Mouse (Mus musculus) hindbrain, postnatal 0 days (tissue): ENCODE results near the gene Oxtr. TPM values are rescaled to one million over a fixed set of nuclear protein-coding genes. Genes with fewer than 3 reads are reported as not detected.

Source experiments
- ATAC-seq: fragments of 200-750 bp; cut with Nextera tagmentation; 2 replicates; pipeline ENCODE4 v1.8.0; 2017; ENCODE audit warnings: mild to moderate bottlenecking, moderate TSS enrichment, moderate library complexity
- DNase-seq: peaks from one replicate; pipeline ENCODE4 v3.0.0-alpha.2; 2015; ENCODE audit warnings: low spot score
- H3K27ac ChIP-seq: fragments of 300-500 bp; sonication (generic); 2 replicates; pipeline ENCODE4 v1.5.1; 2014; ENCODE audit warnings: mild to moderate bottlenecking
- H3K27me3 ChIP-seq: fragments of 300-500 bp; sonication (generic); 2 replicates; pipeline ENCODE4 v1.6.1; 2014; ENCODE audit warnings: low read length, mixed read lengths; ENCODE audit not compliant: insufficient read depth
- H3K36me3 ChIP-seq: fragments of 300-500 bp; sonication (generic); 2 replicates; pipeline ENCODE4 v1.6.1; 2014; ENCODE audit warnings: low read length, mixed read lengths; ENCODE audit not compliant: insufficient read depth
- H3K4me1 ChIP-seq: fragments of 300-500 bp; sonication (generic); 2 replicates; pipeline ENCODE4 v1.6.1; 2014; ENCODE audit warnings: antibody characterized with exemption, low read length, mixed read lengths; ENCODE audit not compliant: insufficient read depth
- H3K4me2 ChIP-seq: fragments of 300-500 bp; sonication (generic); 2 replicates; pipeline ENCODE4 v1.6.1; 2014; ENCODE audit warnings: low read depth, mild to moderate bottlenecking, low read length, moderate library complexity, mixed read lengths
- H3K4me3 ChIP-seq: fragments of 300-500 bp; sonication (generic); 2 replicates; pipeline ENCODE4 v1.5.1; 2014; ENCODE audit warnings: low read length
- H3K9ac ChIP-seq: fragments of 300-500 bp; sonication (generic); replicated peaks from 2 replicates; pipeline ENCODE4 v1.6.1; 2014; ENCODE audit warnings: mild to moderate bottlenecking, low read length, moderate library complexity, mixed read lengths
- H3K9me3 ChIP-seq: fragments of 300-500 bp; sonication (generic); 2 replicates; pipeline ENCODE4 v1.6.1; 2016; ENCODE audit warnings: low read length, mixed read lengths
- CTCF ChIP-seq: IDR thresholded peaks from 2 replicates; pipeline ENCODE4 v1.5.1; 2016; ENCODE audit warnings: antibody characterized with exemption, control low read depth, low read depth
- WGBS: fragments of 180-500 bp; shearing (Covaris S2); extraction: QIAGEN DNeasy Blood & Tissue Kit; methylation state at CpG from one replicate; pipeline ENCODE4 v1.1.7; 2014; 5-methylcytosine and 5-hydroxymethylcytosine counted together
- polyA plus RNA-seq: library from polyadenylated mRNA; unstranded; fragments of >200 nt; fragmentation: Nextera tagmentation; extraction: Ambion mirVana; gene quantifications from 2 replicates; pipeline ENCODE4 v1.2.1, GENCODE M21; 2015
- total RNA-seq: library from RNA; depleted of rRNA; stranded (reverse); fragments of >200 nt; gene quantifications from 2 replicates; pipeline ENCODE4 v1.2.3, GENCODE M21; 2014

The Oxtr gene
- total and polyA plus RNA-seq, 2 experiments from 2014 or later: 2.7 to 5.2 TPM

DNA sequence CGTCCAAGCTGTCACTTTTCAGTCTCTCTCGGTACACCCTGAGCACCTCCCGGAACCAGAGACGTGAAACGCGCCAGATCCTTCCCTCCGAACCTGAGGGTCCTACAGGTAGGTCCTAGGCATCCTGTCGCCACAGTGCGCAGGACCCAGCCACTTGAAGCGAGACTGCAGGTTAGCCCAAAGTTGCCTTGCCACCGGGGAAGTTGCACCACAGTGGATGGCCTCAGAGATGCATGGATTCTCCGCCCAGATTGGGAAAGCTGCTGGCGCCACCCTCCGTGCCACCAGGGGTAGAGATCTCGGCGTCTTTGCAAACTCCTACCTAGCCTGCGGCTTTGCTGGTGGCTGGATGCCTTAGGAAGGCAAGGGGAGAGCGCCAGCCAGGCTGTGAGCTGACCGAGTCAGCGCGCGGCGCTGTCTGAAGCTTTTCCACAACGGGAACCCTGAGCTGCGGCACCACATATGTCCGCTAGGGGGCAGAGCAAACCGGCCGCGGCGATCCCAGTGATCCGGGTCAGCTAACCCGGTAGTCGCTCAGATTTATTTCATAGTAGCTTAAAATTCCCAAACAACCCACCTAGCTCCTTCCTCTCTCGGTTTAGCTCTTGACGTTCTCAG lies 991 bp upstream of the Oxtr start:
- no peak overlapping the region for H3K9ac ChIP-seq
- peaks cover 23% of the 10 kb centered on the region for H3K27me3 ChIP-seq
- peak; percentile 96 for TF ChIP-seq CTCF
- H3K27ac ChIP-seq: no peak overlapping the region
- H3K9me3 ChIP-seq: no peaks in the 10 kb centered on the region
- ATAC-seq: peak; percentile 55
- DNase-seq: peak; percentile 90
- H3K36me3 ChIP-seq: no peaks in the 10 kb centered on the region
- peak overlapping the region; percentile 66 for H3K4me2 ChIP-seq
- H3K4me1 ChIP-seq: peaks cover 7% of the 10 kb centered on the region; the same call in 1 of the 2 replicates
- peak overlapping the region; percentile 34 for H3K4me3 ChIP-seq
- 2% methylated on average over 35 of the region's 35 CpGs for WGBS

DNA sequence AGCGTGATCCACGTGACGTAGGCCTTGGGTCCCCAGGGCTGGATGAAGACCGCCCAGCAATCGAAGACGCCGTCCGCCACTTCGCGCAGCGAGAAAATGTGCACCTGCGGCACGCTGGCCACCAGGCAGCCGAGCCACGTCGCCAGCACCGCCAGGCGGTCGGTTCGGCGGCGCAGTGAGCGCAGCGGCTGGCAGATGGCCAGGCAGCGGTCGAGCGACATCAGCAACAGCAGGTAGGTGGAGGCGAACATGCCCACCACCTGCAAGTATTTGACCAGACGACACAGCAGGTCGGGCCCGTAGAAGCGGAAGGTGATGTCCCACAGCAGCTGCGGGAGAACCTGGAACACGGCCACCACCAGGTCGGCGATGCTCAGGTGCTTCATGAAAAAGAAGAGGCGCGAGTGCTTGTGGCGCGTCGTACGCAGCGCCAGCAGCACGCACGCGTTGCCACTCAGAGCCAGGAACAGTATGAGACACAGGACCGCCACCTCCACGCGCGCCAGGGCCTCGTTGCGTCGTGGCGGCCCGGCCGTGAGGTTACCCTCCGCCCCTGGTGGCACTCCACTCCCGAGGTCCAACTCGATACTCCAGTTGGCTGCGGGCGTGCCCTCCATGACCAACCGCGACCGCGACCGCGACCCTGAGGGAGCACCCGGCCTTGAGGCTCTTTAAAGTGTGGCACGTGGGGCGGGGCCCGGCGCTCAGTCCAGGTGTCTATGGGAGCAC lies 398 bp downstream of the Oxtr start:
- no peaks in the 10 kb centered on the region for H3K36me3 ChIP-seq
- peak; percentile 62 for DNase-seq
- peak overlapping the region; percentile 66 for H3K4me2 ChIP-seq
- 4% methylated on average over 70 of the region's 72 CpGs for WGBS
- peaks cover 23% of the 10 kb centered on the region for H3K27me3 ChIP-seq
- H3K27ac ChIP-seq: no peak overlapping the region
- no peaks in the 10 kb centered on the region for H3K9me3 ChIP-seq
- no peak overlapping the region; the same call in 1 of the 2 replicates for H3K9ac ChIP-seq
- H3K4me1 ChIP-seq: peaks cover 7% of the 10 kb centered on the region; the same call in 1 of the 2 replicates
- peak overlapping the region; percentile 34 for H3K4me3 ChIP-seq
- peak; percentile 38 for ATAC-seq
- peak; percentile 27; the same call in 1 of the 2 replicates for TF ChIP-seq CTCF

DNA sequence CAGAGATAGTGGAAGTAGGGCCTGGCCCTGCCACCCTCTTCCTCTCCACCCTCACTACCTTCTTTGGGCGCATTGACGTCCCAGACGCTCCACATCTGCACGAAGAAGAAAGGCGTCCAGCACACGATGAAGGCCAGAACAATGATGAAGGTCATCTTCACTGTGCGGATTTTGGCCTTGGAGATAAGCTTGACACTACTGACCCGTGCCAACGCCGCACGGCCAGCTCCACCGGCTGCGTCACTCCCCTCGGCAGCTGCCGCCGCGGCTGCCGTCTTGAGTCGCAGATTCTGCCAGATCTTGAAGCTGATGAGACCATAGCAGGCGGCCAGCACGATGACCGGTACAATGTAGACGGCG lies 942 bp downstream of the Oxtr start:
- H3K27me3 ChIP-seq: peaks cover 23% of the 10 kb centered on the region
- no peaks in the 10 kb centered on the region for H3K9me3 ChIP-seq
- H3K4me3 ChIP-seq: peak overlapping the region; percentile 34
- no peak overlapping the region for H3K27ac ChIP-seq
- no peaks in the 10 kb centered on the region for H3K36me3 ChIP-seq
- WGBS: 32% methylated on average over 24 of the region's 24 CpGs
- H3K9ac ChIP-seq: no peak overlapping the region; the same call in 1 of the 2 replicates
- DNase-seq (no peak), ATAC-seq (no peak)
- peaks cover 7% of the 10 kb centered on the region; the same call in 1 of the 2 replicates for H3K4me1 ChIP-seq
- no peak for TF ChIP-seq CTCF
- H3K4me2 ChIP-seq: peak overlapping the region; percentile 66

DNA sequence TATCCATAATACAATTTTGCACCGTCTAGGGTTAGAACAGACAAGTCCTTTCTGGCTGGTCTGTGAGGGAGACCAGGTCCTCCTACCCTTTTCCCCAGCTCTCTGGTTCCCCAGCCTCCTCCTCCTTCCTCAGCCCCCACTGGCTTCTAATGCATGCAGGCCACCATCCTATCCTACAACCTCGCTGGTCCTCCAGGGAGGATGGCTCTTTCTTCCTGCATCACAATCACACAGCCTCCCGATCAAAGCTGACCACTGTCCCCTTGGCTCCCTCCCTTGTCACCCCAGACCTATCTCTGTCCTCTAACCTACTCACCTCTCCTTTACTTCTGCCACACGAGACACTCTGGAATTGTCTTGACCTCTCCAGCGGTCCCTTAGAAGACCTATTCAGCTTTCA lies 1.8 kb downstream of the Oxtr start:
- DNase-seq: no peak
- H3K4me1 ChIP-seq: peaks cover 7% of the 10 kb centered on the region; the same call in 1 of the 2 replicates
- H3K36me3 ChIP-seq: no peaks in the 10 kb centered on the region
- TF ChIP-seq CTCF: no peak
- no peak overlapping the region for H3K4me2 ChIP-seq
- 76% methylated on average over 5 of the region's 5 CpGs for WGBS
- H3K27me3 ChIP-seq: peaks cover 23% of the 10 kb centered on the region
- ATAC-seq: no peak
- H3K27ac ChIP-seq: no peak overlapping the region
- H3K9ac ChIP-seq: no peak overlapping the region
- H3K9me3 ChIP-seq: no peaks in the 10 kb centered on the region
- no peak overlapping the region for H3K4me3 ChIP-seq

DNA sequence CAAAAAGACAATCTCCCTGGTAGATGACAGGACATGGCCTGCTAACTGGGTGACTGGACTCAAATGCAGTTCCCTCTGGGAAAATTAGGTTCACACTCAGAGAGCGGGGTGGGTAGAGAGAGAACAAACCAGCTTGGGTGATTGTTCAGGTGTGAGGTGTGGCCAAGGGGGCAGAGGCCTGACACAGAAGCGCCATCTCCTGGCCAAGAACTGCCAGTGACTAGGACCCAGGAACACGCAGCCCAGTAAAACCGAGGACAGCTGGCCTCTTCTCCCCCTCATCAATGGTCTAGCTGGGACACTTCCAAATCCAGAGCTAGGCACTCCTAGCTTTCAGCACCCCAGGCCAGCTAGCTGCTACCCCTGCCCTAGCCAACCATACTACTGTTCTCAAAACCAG lies 5.4 kb downstream of the Oxtr start:
- no peak overlapping the region for H3K4me2 ChIP-seq
- H3K4me3 ChIP-seq: no peak overlapping the region
- peak; percentile 81 for TF ChIP-seq CTCF
- DNase-seq: peak; percentile 65
- no peaks in the 10 kb centered on the region for H3K36me3 ChIP-seq
- WGBS: 8% methylated on average over 4 of the region's 4 CpGs
- no peaks in the 10 kb centered on the region for H3K9me3 ChIP-seq
- peaks cover 18% of the 10 kb centered on the region for H3K27me3 ChIP-seq
- H3K4me1 ChIP-seq: peaks cover 3% of the 10 kb centered on the region; the same call in 1 of the 2 replicates
- ATAC-seq: peak; percentile 57
- no peak overlapping the region for H3K27ac ChIP-seq
- H3K9ac ChIP-seq: no peak overlapping the region

DNA sequence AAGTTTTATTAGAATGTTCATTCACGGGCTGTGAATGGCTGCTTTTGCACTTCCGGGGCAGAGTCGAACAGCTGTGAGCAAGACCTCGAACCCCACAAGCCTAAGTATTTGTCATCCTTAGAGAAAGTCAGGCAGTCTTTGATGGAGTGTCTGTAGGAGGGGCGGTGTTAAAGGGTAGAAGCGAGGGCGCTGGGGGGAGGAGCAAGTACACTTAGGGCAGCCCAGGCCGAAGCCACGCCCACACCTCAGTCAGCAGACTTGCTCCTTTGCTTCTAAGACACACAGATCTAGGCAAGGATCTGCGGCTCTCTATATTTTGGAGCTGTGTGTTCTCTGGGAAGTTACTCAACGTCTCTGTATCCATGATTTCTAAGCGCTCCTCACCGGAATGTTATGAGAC lies 9.9 kb downstream of the Oxtr start:
- WGBS: 50% methylated on average over 13 of the region's 13 CpGs
- Histone ChIP-seq H3K4me3 (no peak overlapping the region), H3K36me3 (no peaks in the 10 kb centered on the region), H3K9me3 (no peaks in the 10 kb centered on the region), H3K9ac (no peak overlapping the region), H3K4me2 (no peak overlapping the region), H3K27ac (no peak overlapping the region), H3K27me3 (no peaks in the 10 kb centered on the region), H3K4me1 (no peaks in the 10 kb centered on the region)
- DNase-seq (no peak), ATAC-seq (no peak)
- no peak for TF ChIP-seq CTCF

DNA sequence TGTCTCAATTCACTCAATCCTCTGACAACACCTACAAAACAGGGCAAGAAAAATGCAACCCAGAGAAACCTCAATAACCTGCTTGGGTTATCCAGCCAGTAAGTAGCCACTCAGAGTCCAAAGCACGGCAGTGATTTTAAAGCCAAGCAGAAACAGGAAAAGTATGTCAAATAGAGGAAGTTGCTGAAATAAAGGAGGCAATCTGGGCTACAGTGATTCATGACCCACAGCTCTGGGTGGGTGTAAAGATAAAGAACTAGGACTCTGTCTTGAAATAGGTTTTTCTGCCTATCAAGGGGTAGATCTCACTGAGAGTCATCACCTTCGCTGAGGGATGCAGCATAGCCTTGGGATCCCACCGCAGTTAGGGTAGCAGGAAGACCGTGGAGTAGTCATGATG lies 18.1 kb downstream of the Oxtr start:
- no peak overlapping the region for H3K9ac ChIP-seq
- H3K27ac ChIP-seq: no peak overlapping the region
- DNase-seq (no peak), ATAC-seq (no peak)
- no peak overlapping the region for H3K4me3 ChIP-seq
- no peaks in the 10 kb centered on the region for H3K27me3 ChIP-seq
- no peaks in the 10 kb centered on the region for H3K9me3 ChIP-seq
- 91% methylated on average over 4 of the region's 4 CpGs for WGBS
- H3K36me3 ChIP-seq: no peaks in the 10 kb centered on the region
- H3K4me2 ChIP-seq: no peak overlapping the region
- H3K4me1 ChIP-seq: no peaks in the 10 kb centered on the region
- TF ChIP-seq CTCF: no peak
